Mouse (Mus musculus) R1 (cell line): ENCODE data around the gene Mettl27.
A peak's percentile ranks its signal among the peaks of the same experiment; 100 is the strongest.
"Not testable (repeated sequence)": the region's sequence is repeated elsewhere in the genome, so short reads cannot be mapped to it uniquely, and the experiment has no call there.

Source experiments
- DNase-seq: peaks from one replicate; pipeline ENCODE4 v3.0.0-alpha.2; 2018; ENCODE audit warnings: low read depth, low spot score

Mettl27 gene

GRCm38 (mm10) chr5:134951053-134951884 is 19.1 kb downstream of the Mettl27 start:
- peak; percentile 74 for DNase-seq

- DNase-seq: no peak
Observed at GRCm38 (mm10) chr5:134955491-134955890, 23.3 kb downstream of the Mettl27 start.

GRCm38 (mm10) chr5:134959114-134959513 is 26.9 kb downstream of the Mettl27 start:
- no peak for DNase-seq

- DNase-seq: no peak
Observed at GRCm38 (mm10) chr5:134960430-134960829, 28.3 kb downstream of the Mettl27 start.

- no peak for DNase-seq
Observed at GRCm38 (mm10) chr5:134961519-134961918, 29.4 kb downstream of the Mettl27 start.

GRCm38 (mm10) chr5:134963546-134963945 is 31.4 kb downstream of the Mettl27 start:
- DNase-seq: peak; percentile 70

GRCm38 (mm10) chr5:134964655-134965054 is 32.5 kb downstream of the Mettl27 start:
- DNase-seq: not testable (repeated sequence)

GRCm38 (mm10) chr5:134965473-134965851 is 33.3 kb downstream of the Mettl27 start:
- peak; percentile 84 for DNase-seq

- DNase-seq: peak; percentile 99
Observed at GRCm38 (mm10) chr5:134965852-134966821, 34.0 kb downstream of the Mettl27 start.

GRCm38 (mm10) chr5:134967164-134967944 is 35.2 kb downstream of the Mettl27 start:
- DNase-seq: peak; percentile 79

- DNase-seq: peak; percentile 95
Observed at GRCm38 (mm10) chr5:134970671-134971070, 38.5 kb downstream of the Mettl27 start.

- DNase-seq: no peak
Observed at GRCm38 (mm10) chr5:134973081-134973480, 40.9 kb downstream of the Mettl27 start.

- DNase-seq: peak; percentile 48
Observed at GRCm38 (mm10) chr5:134973526-134973925, 41.4 kb downstream of the Mettl27 start.

- DNase-seq: no peak
Observed at GRCm38 (mm10) chr5:134974294-134974693, 42.1 kb downstream of the Mettl27 start.

- DNase-seq: no peak
Observed at GRCm38 (mm10) chr5:134974921-134975320, 42.8 kb downstream of the Mettl27 start.

GRCm38 (mm10) chr5:134976164-134976563 is 44.0 kb downstream of the Mettl27 start:
- no peak for DNase-seq

- no peak for DNase-seq
Observed at GRCm38 (mm10) chr5:134976577-134977250, 44.5 kb downstream of the Mettl27 start.

- DNase-seq: no peak
Observed at GRCm38 (mm10) chr5:134977837-134978236, 45.7 kb downstream of the Mettl27 start.

- peak; percentile 72 for DNase-seq
Observed at GRCm38 (mm10) chr5:134981149-134981548, 49.0 kb downstream of the Mettl27 start.

- no peak for DNase-seq
Observed at GRCm38 (mm10) chr5:134983111-134983510, 50.9 kb downstream of the Mettl27 start.

GRCm38 (mm10) chr5:134983771-134984170 is 51.6 kb downstream of the Mettl27 start:
- DNase-seq: no peak
